Mouse (Mus musculus): ENCODE results near the gene Kdm4c.
"Not testable (repeated sequence)": the region's sequence is repeated elsewhere in the genome, so short reads cannot be mapped to it uniquely, and the experiment has no call there.

The Kdm4c gene

GRCm38 (mm10) chr4:74242176-74242575 is at the start of gene Kdm4c:
Gene Kdm4c, plus strand, starts transcription at chr4:74242497.
- DNase-seq (ENCODE audit: low spot score) = no peak

- no peak for DNase-seq (ENCODE audit: low spot score)
These were observed 41.0 kb upstream of the Kdm4c start for GRCm38 (mm10) chr4:74201281-74201811.

GRCm38 (mm10) chr4:74221780-74222179 is 20.5 kb upstream of the Kdm4c start:
- DNase-seq (ENCODE audit: low spot score) = not testable (repeated sequence)

- no peak for DNase-seq (ENCODE audit: low spot score)
These were observed 19.9 kb upstream of the Kdm4c start for GRCm38 (mm10) chr4:74222360-74222759.

- no peak for DNase-seq (ENCODE audit: low spot score)
These were observed 18.1 kb upstream of the Kdm4c start for GRCm38 (mm10) chr4:74224210-74224609.

GRCm38 (mm10) chr4:74230994-74231393 is 11.3 kb upstream of the Kdm4c start:
- peak; percentile 36 for DNase-seq (ENCODE audit: low spot score)

- DNase-seq (ENCODE audit: low spot score) = peak; percentile 45
These were observed 10.9 kb upstream of the Kdm4c start for GRCm38 (mm10) chr4:74231405-74231804.

GRCm38 (mm10) chr4:74233534-74233933 is 8.8 kb upstream of the Kdm4c start:
- no peak for DNase-seq (ENCODE audit: low spot score)

- DNase-seq (ENCODE audit: low spot score) = peak; percentile 98
These were observed 9.3 kb downstream of the Kdm4c start for GRCm38 (mm10) chr4:74251348-74252244.

GRCm38 (mm10) chr4:74252245-74253105 is 10.2 kb downstream of the Kdm4c start:
- peak; percentile 58 for DNase-seq (ENCODE audit: low spot score)

GRCm38 (mm10) chr4:74257882-74258281 is 15.6 kb downstream of the Kdm4c start:
- DNase-seq (ENCODE audit: low spot score) = no peak

- no peak for DNase-seq (ENCODE audit: low spot score)
These were observed 16.2 kb downstream of the Kdm4c start for GRCm38 (mm10) chr4:74258538-74258937.

- DNase-seq (ENCODE audit: low spot score) = no peak
These were observed 17.0 kb downstream of the Kdm4c start for GRCm38 (mm10) chr4:74259331-74259730.

- no peak for DNase-seq (ENCODE audit: low spot score)
These were observed 19.6 kb downstream of the Kdm4c start for GRCm38 (mm10) chr4:74261879-74262278.

- no peak for DNase-seq (ENCODE audit: low spot score)
These were observed 22.2 kb downstream of the Kdm4c start for GRCm38 (mm10) chr4:74264428-74264955.

- no peak for DNase-seq (ENCODE audit: low spot score)
These were observed 28.9 kb downstream of the Kdm4c start for GRCm38 (mm10) chr4:74271180-74271579.

GRCm38 (mm10) chr4:74277486-74277885 is 35.2 kb downstream of the Kdm4c start:
- DNase-seq (ENCODE audit: low spot score) = no peak

GRCm38 (mm10) chr4:74280170-74280569 is 37.9 kb downstream of the Kdm4c start:
- DNase-seq (ENCODE audit: low spot score) = no peak

- no peak for DNase-seq (ENCODE audit: low spot score)
These were observed 45.6 kb downstream of the Kdm4c start for GRCm38 (mm10) chr4:74287851-74288250.

GRCm38 (mm10) chr4:74294726-74295125 is 52.4 kb downstream of the Kdm4c start:
- DNase-seq (ENCODE audit: low spot score) = no peak

GRCm38 (mm10) chr4:74305315-74306105 is 63.2 kb downstream of the Kdm4c start:
- DNase-seq (ENCODE audit: low spot score) = no peak
